11 mouse cellular contexts compared by ENCODE assay signal in genomic region chr8:107671471-107671870, GRCm38 (mm10).
DNase-seq lines count a peak whose midpoint lies in the region; ATAC-seq lines count a peak whose summit lies in the region.
"Had no signal": no experiment of that assay in that cellular context is flagged by ENCODE, and none has a peak within 500 bp of the region (broad histone marks: within the 10 kb centered on the region; RNA-seq: fewer than 3 reads in every experiment).

No protein-coding gene starts in this region.

- no peak overlapping the region for H3K4me2 ChIP-seq in midbrain, embryonic 13.5 days (replicated peaks)
- no peak overlapping the region for H3K4me2 ChIP-seq in intestine, embryonic 16.5 days (ENCODE audit: low read depth, low read length)
- H3K4me2 ChIP-seq in stomach, embryonic 16.5 days (ENCODE audit: low read depth, low read length): peak overlapping the region; percentile 21; the same call in 1 of the 2 replicates
- H3K4me2 ChIP-seq: embryonic facial prominence, embryonic 12.5 days; liver, embryonic 13.5 days had no signal

- intact Hi-C loops in heart, postnatal 36 days (cut with DNase I): no loop called here

- no peaks in the 10 kb centered on the region for H3K27me3 ChIP-seq in midbrain, embryonic 13.5 days
- no peaks in the 10 kb centered on the region for H3K27me3 ChIP-seq in midbrain, embryonic 10.5 days (ENCODE audit: low read depth, poor library complexity, severe bottlenecking)
- no peaks in the 10 kb centered on the region for H3K27me3 ChIP-seq in intestine, embryonic 16.5 days (replicated peaks; ENCODE audit: control insufficient read depth, insufficient read depth, low read length)
- H3K27me3 ChIP-seq in stomach, embryonic 16.5 days (ENCODE audit: control insufficient read depth, insufficient read depth, low read length): no peaks in the 10 kb centered on the region
- H3K27me3 ChIP-seq: liver, embryonic 13.5 days had no signal

- no peak overlapping the region for H3K9ac ChIP-seq in midbrain, embryonic 13.5 days (replicated peaks)
- no peak overlapping the region for H3K9ac ChIP-seq in intestine, embryonic 16.5 days (ENCODE audit: low read depth, low read length)
- H3K9ac ChIP-seq in stomach, embryonic 16.5 days (ENCODE audit: low read length): no peak overlapping the region
- H3K9ac ChIP-seq: embryonic facial prominence, embryonic 12.5 days; liver, embryonic 13.5 days had no signal

- no peaks in the 10 kb centered on the region for H3K9me3 ChIP-seq in midbrain, embryonic 13.5 days
- no peaks in the 10 kb centered on the region for H3K9me3 ChIP-seq in midbrain, embryonic 10.5 days (replicated peaks)
- no peaks in the 10 kb centered on the region for H3K9me3 ChIP-seq in intestine, embryonic 16.5 days (ENCODE audit: control insufficient read depth, low read length)
- H3K9me3 ChIP-seq in stomach, embryonic 16.5 days (replicated peaks; ENCODE audit: control insufficient read depth, low read length): no peaks in the 10 kb centered on the region
- H3K9me3 ChIP-seq: embryonic facial prominence, embryonic 12.5 days; liver, embryonic 13.5 days had no signal

- no peak overlapping the region for H3K4me3 ChIP-seq in midbrain, embryonic 13.5 days (replicated peaks)
- H3K4me3 ChIP-seq in midbrain, embryonic 10.5 days: no peak overlapping the region
- H3K4me3 ChIP-seq in intestine, embryonic 16.5 days (ENCODE audit: low read length): no peak overlapping the region
- no peak overlapping the region for H3K4me3 ChIP-seq in stomach, embryonic 16.5 days (replicated peaks; ENCODE audit: low read length)
- H3K4me3 ChIP-seq: embryonic facial prominence, embryonic 12.5 days; liver, embryonic 13.5 days had no signal

- H3K4me1 ChIP-seq in midbrain, embryonic 13.5 days (replicated peaks): 0 out of 2 replicates have a peak, but pooled peaks cover 5% of the 10 kb centered on the region
- no peaks in the 10 kb centered on the region for H3K4me1 ChIP-seq in midbrain, embryonic 10.5 days
- H3K4me1 ChIP-seq in intestine, embryonic 16.5 days (ENCODE audit: control insufficient read depth, insufficient read depth, low read length): peaks cover 9% of the 10 kb centered on the region; the same call in 1 of the 2 replicates
- H3K4me1 ChIP-seq in stomach, embryonic 16.5 days (ENCODE audit: control insufficient read depth, insufficient read depth, low read length): peaks cover 5% of the 10 kb centered on the region; the same call in 1 of the 2 replicates
- H3K4me1 ChIP-seq: liver, embryonic 13.5 days had no signal

- DNase-seq in embryo, embryonic 11 days: peak; percentile 65
- DNase-seq in embryo, embryonic 10 days (ENCODE audit: low spot score): no peak
- DNase-seq in midbrain, embryonic 10.5 days (ENCODE audit: low spot score): no peak
- no peak for DNase-seq in spleen, adult 12 weeks (ENCODE audit: low spot score)
- no peak for DNase-seq in heart, postnatal 36 days
- DNase-seq: heart, adult 18-20 months; liver, embryonic 13.5 days had no signal

- 39% methylated on average over 8 of the region's 8 CpGs for WGBS in midbrain, embryonic 13.5 days
- 74% methylated on average over 8 of the region's 8 CpGs for WGBS in midbrain, embryonic 10.5 days
- WGBS in intestine, embryonic 16.5 days: 37% methylated on average over 8 of the region's 8 CpGs
- WGBS in stomach, embryonic 16.5 days: 32% methylated on average over 8 of the region's 8 CpGs

- no peaks in the 10 kb centered on the region for H3K36me3 ChIP-seq in midbrain, embryonic 13.5 days
- H3K36me3 ChIP-seq in midbrain, embryonic 10.5 days: no peaks in the 10 kb centered on the region
- H3K36me3 ChIP-seq in intestine, embryonic 16.5 days (ENCODE audit: control insufficient read depth, insufficient read depth, low read length): no peaks in the 10 kb centered on the region
- H3K36me3 ChIP-seq in stomach, embryonic 16.5 days (ENCODE audit: control insufficient read depth, insufficient read depth, low read length): no peaks in the 10 kb centered on the region
- H3K36me3 ChIP-seq: embryonic facial prominence, embryonic 12.5 days; liver, embryonic 13.5 days had no signal

- peak overlapping the region; percentile 30; the same call in 1 of the 2 replicates for H3K27ac ChIP-seq in midbrain, embryonic 13.5 days
- no peak overlapping the region for H3K27ac ChIP-seq in midbrain, embryonic 10.5 days (replicated peaks)
- no peak overlapping the region for H3K27ac ChIP-seq in intestine, embryonic 16.5 days (ENCODE audit: low read length)
- no peak overlapping the region; the same call in 1 of the 2 replicates for H3K27ac ChIP-seq in stomach, embryonic 16.5 days (ENCODE audit: low read length)
- H3K27ac ChIP-seq: embryonic facial prominence, embryonic 12.5 days; liver, embryonic 13.5 days had no signal

- peak; percentile 74; the same call in 1 of the 2 replicates for ATAC-seq in midbrain, embryonic 13.5 days
- 0 out of 2 replicates have a peak, but pooled peaks have one; percentile 36 for ATAC-seq in intestine, embryonic 16.5 days
- ATAC-seq in stomach, embryonic 16.5 days (ENCODE audit: insufficient read depth, low FRiP score): peak; percentile 64; the same call in 1 of the 2 replicates
